Mouse (Mus musculus): ENCODE results near the gene Gm39653. TPM values are rescaled to one million over a fixed set of nuclear protein-coding genes. Genes with fewer than 3 reads are reported as not detected.
A peak's percentile ranks its signal among the peaks of the same experiment; 100 is the strongest.

Gene Gm39653
- polyA plus RNA-seq (2015; fragmentation: Nextera tagmentation; extraction: Ambion mirVana): not detected in 2 replicates

DNA sequence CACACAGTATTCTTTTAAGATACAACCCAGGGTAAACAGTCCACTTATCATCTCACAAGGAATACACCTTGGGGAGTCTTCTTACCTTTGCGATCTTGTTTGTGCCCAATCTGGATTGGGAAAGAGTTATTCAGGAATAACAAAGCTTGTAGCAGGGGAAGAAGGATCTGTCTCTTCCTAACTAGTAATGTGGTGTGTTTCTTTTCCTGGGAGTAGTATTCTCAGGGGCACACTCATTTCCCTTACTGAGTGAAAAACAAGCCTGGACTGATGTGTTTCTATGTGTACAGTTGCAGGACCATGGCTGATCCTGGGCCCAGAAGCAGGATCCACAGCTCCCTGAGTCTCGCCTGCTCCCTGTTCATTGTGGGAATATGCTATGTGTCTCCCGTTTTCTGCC, at the start of gene Gm39653:
Gene Gm39653 (plus strand): TSS at position 301 of the 400 bp plus-strand sequence.
- Histone ChIP-seq H3K4me1 (no peaks in the 10 kb centered on the region), H3K36me3 (no peaks in the 10 kb centered on the region), H3K27me3 (0 out of 2 replicates have a peak, but pooled peaks cover 4% of the 10 kb centered on the region), H3K4me2 (no peak within 1 kb of the TSS), H3K9me3 (no peaks in the 10 kb centered on the region), H3K27ac (no peak within 1 kb of the TSS), H3K9ac (no peak within 1 kb of the TSS), H3K4me3 (no peak within 1 kb of the TSS)
- ATAC-seq (ENCODE audit: borderline replicate concordance, extremely low read depth, low FRiP score, low TSS enrichment): no peak
- WGBS: 68% methylated on average over 3 of the region's 3 CpGs

DNA sequence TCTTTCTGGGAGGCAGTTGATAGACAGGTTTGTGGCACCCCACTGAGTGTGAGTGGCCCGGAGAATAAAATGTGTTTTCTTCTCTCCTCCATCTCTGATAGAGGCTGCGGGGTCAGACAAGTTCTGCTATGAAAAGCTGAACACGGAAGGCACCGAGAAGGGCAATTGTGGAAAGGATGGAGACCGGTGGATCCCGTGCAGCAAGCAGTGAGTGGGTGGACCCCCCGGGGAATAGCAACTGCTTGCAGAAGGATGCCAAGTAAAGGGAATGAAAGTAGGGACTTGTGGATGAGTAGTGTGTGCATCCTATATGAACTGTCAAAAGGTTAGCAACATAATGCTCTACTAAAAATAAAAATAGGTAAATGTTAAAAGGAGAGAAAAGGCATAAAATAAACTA, 49.3 kb upstream of the Gm39653 start:
- no peak overlapping the region for H3K27ac ChIP-seq
- H3K36me3 ChIP-seq: no peaks in the 10 kb centered on the region
- no peak overlapping the region for H3K4me3 ChIP-seq
- H3K9ac ChIP-seq: no peak overlapping the region
- H3K9me3 ChIP-seq: no peaks in the 10 kb centered on the region
- no peak overlapping the region for H3K4me2 ChIP-seq
- ATAC-seq (ENCODE audit: borderline replicate concordance, extremely low read depth, low FRiP score, low TSS enrichment): no peak
- 27% methylated on average over 7 of the region's 7 CpGs for WGBS
- no peaks in the 10 kb centered on the region for H3K27me3 ChIP-seq
- H3K4me1 ChIP-seq: no peaks in the 10 kb centered on the region

DNA sequence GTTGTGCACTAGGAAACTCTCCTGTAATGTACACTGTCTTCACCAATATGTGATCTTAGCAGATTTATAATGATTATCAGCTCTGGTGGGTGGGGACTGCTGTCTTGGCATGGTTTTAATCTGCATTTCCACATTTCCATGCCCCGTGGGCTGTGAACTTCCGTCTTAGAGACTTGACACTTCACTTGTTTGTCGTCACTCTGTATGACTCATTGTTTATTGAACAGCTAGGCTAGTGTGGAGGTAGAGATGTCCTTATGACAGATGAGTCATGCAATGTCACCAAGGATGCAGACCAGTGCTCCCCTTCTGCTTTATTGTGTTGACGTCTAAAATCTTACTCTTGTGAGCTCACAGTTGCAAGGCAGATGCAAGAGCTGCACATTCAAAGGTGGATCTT, 48.7 kb upstream of the Gm39653 start:
- no peak for ATAC-seq (ENCODE audit: borderline replicate concordance, extremely low read depth, low FRiP score, low TSS enrichment)
- no peaks in the 10 kb centered on the region for H3K27me3 ChIP-seq
- H3K27ac ChIP-seq: no peak overlapping the region
- no peaks in the 10 kb centered on the region for H3K36me3 ChIP-seq
- no peaks in the 10 kb centered on the region for H3K4me1 ChIP-seq
- H3K4me2 ChIP-seq: no peak overlapping the region
- H3K4me3 ChIP-seq: no peak overlapping the region
- no peak overlapping the region for H3K9ac ChIP-seq
- 25% methylated on average over 4 of the region's 4 CpGs for WGBS
- no peaks in the 10 kb centered on the region for H3K9me3 ChIP-seq

DNA sequence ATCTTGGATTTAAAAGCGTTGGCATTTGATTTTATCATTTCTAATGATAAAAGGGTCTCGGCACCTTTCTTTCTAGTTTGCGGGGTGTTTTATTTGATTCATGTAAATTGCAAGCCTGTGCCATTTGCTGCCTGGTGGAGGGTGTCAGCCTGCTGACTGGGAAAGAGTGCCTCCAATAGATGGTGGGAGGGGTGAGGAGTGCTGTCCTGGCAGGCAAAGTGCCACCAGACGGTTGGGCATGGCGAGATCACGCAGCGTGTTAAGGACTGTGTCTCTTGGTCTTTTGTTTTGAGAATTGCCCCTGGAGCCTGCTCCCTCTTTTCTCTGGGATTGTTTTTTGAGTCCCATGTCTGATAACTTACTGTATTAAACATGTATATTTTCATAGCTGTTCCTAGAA, 43.5 kb upstream of the Gm39653 start:
- 76% methylated on average over 7 of the region's 7 CpGs for WGBS
- no peak for ATAC-seq (ENCODE audit: borderline replicate concordance, extremely low read depth, low FRiP score, low TSS enrichment)
- Histone ChIP-seq H3K27me3 (no peaks in the 10 kb centered on the region), H3K36me3 (no peaks in the 10 kb centered on the region), H3K27ac (no peak overlapping the region), H3K9me3 (no peaks in the 10 kb centered on the region), H3K4me3 (no peak overlapping the region), H3K4me2 (no peak overlapping the region), H3K4me1 (no peaks in the 10 kb centered on the region), H3K9ac (no peak overlapping the region)

DNA sequence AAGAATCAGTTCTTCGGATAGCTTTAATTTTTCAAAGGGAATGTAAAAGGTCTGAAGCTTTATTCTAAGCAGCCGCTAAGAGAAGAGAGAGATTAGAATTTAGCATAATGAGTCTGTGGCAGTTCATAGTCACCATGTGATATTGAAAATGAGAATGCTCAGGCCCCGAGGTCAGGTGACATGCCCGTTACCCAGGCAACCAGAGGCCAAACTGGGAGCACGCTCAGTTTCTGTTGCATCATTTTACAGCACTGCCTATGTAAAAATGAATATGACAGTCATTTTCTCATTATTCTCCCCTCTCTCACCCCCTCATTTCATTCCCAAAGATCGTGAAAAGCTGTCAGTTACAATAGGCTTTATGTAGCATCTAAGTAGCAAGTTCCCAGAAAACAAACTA, 42.3 kb upstream of the Gm39653 start:
- no peak for ATAC-seq (ENCODE audit: borderline replicate concordance, extremely low read depth, low FRiP score, low TSS enrichment)
- Histone ChIP-seq H3K4me2 (no peak overlapping the region), H3K27ac (no peak overlapping the region), H3K4me1 (no peaks in the 10 kb centered on the region), H3K9me3 (no peaks in the 10 kb centered on the region), H3K36me3 (no peaks in the 10 kb centered on the region), H3K4me3 (no peak overlapping the region), H3K9ac (no peak overlapping the region), H3K27me3 (no peaks in the 10 kb centered on the region)
- WGBS: 40% methylated on average over 6 of the region's 6 CpGs

DNA sequence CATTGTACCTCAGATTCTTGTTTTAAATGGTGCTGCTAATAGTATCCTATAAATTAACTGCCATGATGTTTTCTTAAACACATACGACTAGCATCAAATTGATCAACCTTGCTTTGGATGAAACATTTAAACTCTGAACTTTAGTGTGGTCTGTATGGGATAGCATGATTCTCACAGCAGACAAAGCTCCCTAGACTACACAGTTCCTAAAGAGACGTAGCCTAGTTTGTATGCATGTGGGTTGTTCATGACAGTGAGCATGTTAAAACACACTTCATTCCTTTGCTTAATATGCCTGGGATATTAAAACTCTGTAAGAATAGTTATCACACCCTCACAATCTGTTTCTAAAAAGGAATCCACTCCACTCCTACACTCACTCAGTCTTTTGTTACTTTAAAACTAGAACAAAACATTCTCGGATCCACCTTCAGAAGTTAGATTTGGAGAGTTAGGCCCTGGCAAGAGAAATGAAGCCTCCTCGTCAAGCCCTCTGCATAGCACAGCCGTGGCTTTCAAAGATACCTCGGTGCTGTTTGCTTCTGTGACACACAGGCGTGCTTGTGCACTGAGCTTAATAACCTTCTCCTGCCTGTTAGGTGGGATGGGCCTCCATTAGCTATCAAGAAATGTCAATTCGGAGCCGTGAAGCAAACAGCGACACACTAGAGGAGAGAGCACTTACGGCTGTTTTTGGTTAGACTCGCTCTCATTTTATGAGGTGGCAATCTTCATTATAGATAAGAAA, 41.7 kb upstream of the Gm39653 start:
- Histone ChIP-seq H3K9ac (no peak overlapping the region), H3K9me3 (no peaks in the 10 kb centered on the region), H3K27ac (no peak overlapping the region), H3K36me3 (no peaks in the 10 kb centered on the region), H3K4me3 (no peak overlapping the region), H3K4me2 (no peak overlapping the region), H3K27me3 (no peaks in the 10 kb centered on the region), H3K4me1 (no peaks in the 10 kb centered on the region)
- ATAC-seq (ENCODE audit: borderline replicate concordance, extremely low read depth, low FRiP score, low TSS enrichment): no peak
- WGBS: 31% methylated on average over 12 of the region's 12 CpGs

DNA sequence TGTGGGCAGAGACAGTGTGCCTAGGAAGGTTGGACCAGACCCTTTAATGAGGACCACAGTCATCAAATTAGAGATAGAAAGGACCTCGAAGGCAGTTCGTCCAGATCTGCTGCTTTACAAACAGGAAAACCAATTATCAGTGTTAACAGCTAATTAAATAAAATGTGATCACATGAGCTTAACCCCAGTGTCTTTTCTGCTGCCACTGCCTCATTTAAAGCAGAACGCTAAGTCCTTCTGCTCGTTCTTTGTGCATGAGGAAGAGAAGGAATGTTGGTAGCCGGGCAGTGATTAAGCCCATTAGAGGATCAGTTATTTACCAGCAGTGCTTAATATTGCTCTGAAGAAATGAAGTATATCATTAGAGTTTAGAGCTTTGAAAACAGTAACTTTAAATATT, 39.0 kb upstream of the Gm39653 start:
- Histone ChIP-seq H3K4me2 (no peak overlapping the region), H3K9ac (no peak overlapping the region), H3K27ac (no peak overlapping the region), H3K9me3 (no peaks in the 10 kb centered on the region), H3K4me3 (no peak overlapping the region), H3K4me1 (no peaks in the 10 kb centered on the region), H3K36me3 (no peaks in the 10 kb centered on the region), H3K27me3 (no peaks in the 10 kb centered on the region)
- 43% methylated on average over 5 of the region's 5 CpGs for WGBS
- no peak for ATAC-seq (ENCODE audit: borderline replicate concordance, extremely low read depth, low FRiP score, low TSS enrichment)

DNA sequence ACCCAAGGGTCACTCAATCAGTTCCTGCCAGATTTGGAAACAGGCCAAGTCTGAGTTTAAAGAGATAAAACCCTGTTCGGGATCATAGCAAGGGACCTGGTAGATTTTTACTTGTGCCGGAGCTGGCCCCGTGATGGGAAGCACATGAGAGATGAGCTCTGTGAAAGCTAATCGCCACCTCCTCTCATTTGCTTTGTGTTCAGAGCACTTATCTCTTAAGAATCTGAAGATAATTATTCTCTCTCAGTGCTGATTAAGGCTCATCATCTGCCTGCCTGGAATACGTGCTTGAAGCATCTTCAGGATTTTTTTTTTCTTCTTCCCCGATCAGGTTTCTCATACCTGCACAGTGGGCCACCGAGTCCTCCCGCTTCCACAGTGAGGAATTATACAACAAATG, 36.6 kb upstream of the Gm39653 start:
- no peak for ATAC-seq (ENCODE audit: borderline replicate concordance, extremely low read depth, low FRiP score, low TSS enrichment)
- Histone ChIP-seq H3K9me3 (no peaks in the 10 kb centered on the region), H3K4me2 (no peak overlapping the region), H3K27me3 (no peaks in the 10 kb centered on the region), H3K36me3 (no peaks in the 10 kb centered on the region), H3K9ac (no peak overlapping the region), H3K4me1 (no peaks in the 10 kb centered on the region), H3K27ac (no peak overlapping the region), H3K4me3 (no peak overlapping the region)
- WGBS: 67% methylated on average over 8 of the region's 8 CpGs

DNA sequence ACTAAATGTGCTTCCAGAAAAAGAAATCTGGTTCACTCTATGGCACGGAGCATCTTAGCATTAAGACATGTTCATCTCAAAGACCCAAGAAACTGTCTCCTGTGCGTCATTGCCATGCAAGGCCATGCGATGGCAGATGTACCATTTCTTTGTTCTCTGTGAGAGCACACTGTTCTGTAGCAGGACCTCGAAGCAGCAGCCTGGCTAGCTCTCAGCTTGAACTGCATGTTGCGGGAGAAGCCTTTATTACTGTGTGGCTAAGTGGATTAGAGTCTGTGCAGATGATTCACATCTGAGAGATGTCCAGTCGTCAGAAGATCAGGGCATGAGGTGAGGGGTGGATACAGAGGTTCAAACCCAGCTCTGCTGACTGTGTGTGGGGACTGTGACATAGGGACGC, 28.9 kb upstream of the Gm39653 start:
- WGBS: 68% methylated on average over 7 of the region's 7 CpGs
- Histone ChIP-seq H3K4me3 (no peak overlapping the region), H3K4me2 (no peak overlapping the region), H3K27me3 (no peaks in the 10 kb centered on the region), H3K9me3 (no peaks in the 10 kb centered on the region), H3K27ac (no peak overlapping the region), H3K4me1 (no peaks in the 10 kb centered on the region), H3K36me3 (no peaks in the 10 kb centered on the region), H3K9ac (no peak overlapping the region)
- no peak for ATAC-seq (ENCODE audit: borderline replicate concordance, extremely low read depth, low FRiP score, low TSS enrichment)

DNA sequence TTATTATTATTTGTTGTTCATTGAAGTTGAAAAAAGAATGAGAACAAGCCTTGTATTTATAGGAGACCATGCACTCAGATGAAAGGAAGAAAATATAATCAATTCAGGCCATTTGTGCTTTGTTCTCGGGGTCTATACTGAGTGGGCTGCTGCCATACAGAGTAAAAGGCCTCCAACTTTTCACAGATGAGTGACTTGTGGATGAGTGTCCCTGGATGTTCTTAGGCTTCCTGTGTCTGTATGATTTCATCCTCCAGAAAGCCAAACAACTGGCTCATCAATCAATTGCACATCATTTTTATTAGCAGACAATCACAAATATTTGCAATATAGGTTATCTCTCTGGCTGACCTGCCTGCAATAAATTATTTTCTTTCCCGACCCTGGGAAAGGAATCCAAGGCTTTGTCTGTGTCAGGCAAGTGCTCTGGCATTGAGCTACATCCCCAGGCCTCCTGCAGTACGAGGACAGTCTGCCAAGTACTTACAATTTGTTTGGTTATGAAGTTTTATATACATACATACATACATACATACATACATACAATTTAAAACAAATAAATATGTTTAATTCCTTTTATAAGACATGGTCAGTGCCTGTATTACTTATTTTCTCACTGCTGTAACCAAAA, 11.8 kb upstream of the Gm39653 start:
- H3K4me2 ChIP-seq: no peak overlapping the region
- peak; percentile 74; the same call in 1 of the 2 replicates for ATAC-seq (ENCODE audit: borderline replicate concordance, extremely low read depth, low FRiP score, low TSS enrichment)
- 21% methylated on average over 3 of the region's 3 CpGs for whole genome bisulfite sequencing
- H3K36me3 ChIP-seq: no peaks in the 10 kb centered on the region
- no peak overlapping the region for H3K4me3 ChIP-seq
- H3K9me3 ChIP-seq: no peaks in the 10 kb centered on the region
- H3K27me3 ChIP-seq: no peaks in the 10 kb centered on the region; the same call in 1 of the 2 replicates
- no peak overlapping the region for H3K27ac ChIP-seq
- peaks cover 3% of the 10 kb centered on the region; the same call in 1 of the 2 replicates for H3K4me1 ChIP-seq
- H3K9ac ChIP-seq: no peak overlapping the region

DNA sequence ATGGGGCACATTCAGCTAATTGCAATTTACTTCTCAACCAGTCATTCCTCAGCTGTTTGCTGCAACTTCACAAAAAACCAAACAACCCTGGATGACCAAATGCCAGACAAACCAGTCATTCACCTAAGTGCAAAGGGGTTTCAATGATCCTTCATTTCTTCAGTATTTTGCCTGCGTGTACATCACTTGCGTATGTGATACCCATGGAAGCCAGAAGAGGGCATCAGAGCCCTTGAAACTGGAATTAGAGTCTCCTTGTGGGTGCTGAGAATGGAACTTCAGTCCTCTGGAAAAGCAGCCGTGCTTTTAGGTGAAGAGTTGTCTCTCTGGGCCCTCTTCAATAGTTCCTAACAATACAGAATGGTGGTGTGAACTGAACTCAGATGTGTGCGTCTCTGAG, 6.2 kb upstream of the Gm39653 start:
- Histone ChIP-seq H3K36me3 (no peaks in the 10 kb centered on the region), H3K4me1 (peaks cover under 1% of the 10 kb centered on the region; the same call in 1 of the 2 replicates), H3K27ac (no peak overlapping the region), H3K27me3 (peaks cover 4% of the 10 kb centered on the region; the same call in 1 of the 2 replicates), H3K9me3 (no peaks in the 10 kb centered on the region), H3K4me2 (no peak overlapping the region), H3K9ac (no peak overlapping the region), H3K4me3 (no peak overlapping the region)
- WGBS: 93% methylated on average over 4 of the region's 4 CpGs
- ATAC-seq (ENCODE audit: borderline replicate concordance, extremely low read depth, low FRiP score, low TSS enrichment): no peak

DNA sequence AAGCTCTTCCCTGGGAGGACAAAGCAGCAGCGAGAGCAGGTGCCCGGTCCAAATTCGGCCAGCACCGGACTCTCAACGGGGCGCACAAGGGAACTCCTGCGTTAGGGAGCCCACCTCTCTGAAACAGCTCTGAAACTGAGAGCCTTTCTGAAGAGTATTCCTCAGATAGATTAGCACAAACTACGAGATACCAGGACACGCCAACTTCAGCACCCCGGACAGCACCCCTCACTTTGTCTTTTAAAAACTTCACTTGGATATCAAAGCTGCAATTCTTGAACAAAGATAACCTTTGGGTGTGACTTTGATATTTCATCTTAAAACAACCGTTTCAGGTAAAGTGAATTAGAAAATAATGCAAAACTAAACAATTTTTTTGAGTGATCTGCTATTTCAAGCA, 1.2 kb upstream of the Gm39653 start:
- Histone ChIP-seq H3K9ac (no peak overlapping the region), H3K27me3 (0 out of 2 replicates have a peak, but pooled peaks cover 4% of the 10 kb centered on the region), H3K36me3 (no peaks in the 10 kb centered on the region), H3K9me3 (no peaks in the 10 kb centered on the region), H3K4me2 (no peak overlapping the region), H3K4me3 (no peak overlapping the region), H3K4me1 (no peaks in the 10 kb centered on the region), H3K27ac (no peak overlapping the region)
- no peak for ATAC-seq (ENCODE audit: borderline replicate concordance, extremely low read depth, low FRiP score, low TSS enrichment)
- 1% methylated on average over 11 of the region's 11 CpGs for WGBS
